Mouse (Mus musculus) megakaryocyte, embryonic 14.5 days (primary cell): ENCODE results near the gene Etfa.

ENCODE experiments used
- FLI1 ChIP-seq: IDR thresholded peaks from 2 replicates; pipeline ENCODE4 v1.6.1; 2012; ENCODE audit warnings: low read length, inconsistent platforms, mixed read lengths
- GATA1 ChIP-seq: IDR thresholded peaks from 3 replicates; pipeline ENCODE4 v1.6.1; 2012; ENCODE audit warnings: mixed read lengths, low read length, inconsistent platforms, borderline replicate concordance

DNA sequence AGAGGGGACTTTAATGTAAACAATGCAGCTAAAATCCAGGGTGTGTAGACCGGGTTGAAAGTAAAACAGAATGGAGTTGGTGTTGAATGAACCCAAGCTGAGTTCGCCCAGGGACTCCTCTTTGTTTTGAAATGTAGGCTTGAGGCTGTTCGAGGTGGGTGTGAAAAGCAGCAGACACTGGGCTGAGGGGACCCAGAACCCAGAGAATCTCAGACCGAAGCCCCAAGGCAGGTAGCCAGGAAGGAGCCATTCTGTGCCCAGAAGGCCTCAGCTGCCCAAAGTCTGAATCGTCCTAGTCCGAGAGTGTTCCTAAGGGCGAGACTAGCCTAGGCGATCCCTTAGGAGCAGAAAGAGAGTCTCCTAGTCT is 31.3 kb upstream of the Etfa start:
- TF ChIP-seq GATA1 (no peak), FLI1 (no peak)
